Comparison of ENCODE assay signal across 1 mouse cellular context in genomic region chr8:84190191-84190867, GRCm38 (mm10).
TF ChIP-seq lines count a peak whose summit lies in the region.

No protein-coding gene starts in this region.

TF ChIP-seq in CH12.LX, 34 proteins besides CTCF, POLR2A, EP300 and RAD21:
- no peak for TF ChIP-seq USF1 (IDR thresholded peaks at IDR 0.05; ENCODE audit: low read depth, low read length)
- no peak for TF ChIP-seq PAX5 (IDR thresholded peaks at IDR 0.05; ENCODE audit: low read length)
- TF ChIP-seq MEF2A (IDR thresholded peaks at IDR 0.05; ENCODE audit: borderline replicate concordance, low read depth, low read length): no peak
- no peak for TF ChIP-seq ZNF384 (IDR thresholded peaks at IDR 0.05; ENCODE audit: low read depth, low read length)
- no peak for TF ChIP-seq MAFK (IDR thresholded peaks at IDR 0.05; ENCODE audit: insufficient replicate concordance, low read length)
